In genomic region chr1:87663992-87664391, GRCm38 (mm10) we compare ENCODE assay signal across 12 mouse cellular contexts. TPM values are rescaled to one million over a fixed set of nuclear protein-coding genes. Genes with fewer than 3 reads are reported as not detected.
A peak's percentile ranks its signal among the peaks of the same experiment; 100 is the strongest.
DNase-seq lines count a peak whose midpoint lies in the region; ATAC-seq and TF ChIP-seq lines count a peak whose summit lies in the region.
"Had no signal": no experiment of that assay in that cellular context is flagged by ENCODE, and none has a peak within 500 bp of the region (broad histone marks: within the 10 kb centered on the region; RNA-seq: fewer than 3 reads in every experiment).

No protein-coding gene starts in this region.

- no peak for ATAC-seq in kidney, embryonic 14.5 days (ENCODE audit: low FRiP score, low TSS enrichment)
- no peak for ATAC-seq in inflammation-experienced regulatory T-cells, adult 6 months
- ATAC-seq: midbrain, embryonic 13.5 days had no signal

- H3K27me3 ChIP-seq in kidney, embryonic 14.5 days (ENCODE audit: control insufficient read depth, insufficient read depth, low read length) = no peaks in the 10 kb centered on the region
- H3K27me3 ChIP-seq: midbrain, embryonic 13.5 days; neural tube, embryonic 15.5 days had no signal

- no peak overlapping the region for H3K9ac ChIP-seq in kidney, embryonic 14.5 days (ENCODE audit: low read depth, low read length)
- H3K9ac ChIP-seq: midbrain, embryonic 13.5 days; neural tube, embryonic 15.5 days had no signal

- H3K27ac ChIP-seq in kidney, embryonic 14.5 days (ENCODE audit: low read depth, low read length) = no peak overlapping the region
- no peak overlapping the region for H3K27ac ChIP-seq in bone marrow macrophage, adult 2 months (ENCODE audit: insufficient read depth, low read depth, low read length)
- H3K27ac ChIP-seq: midbrain, embryonic 13.5 days; neural tube, embryonic 15.5 days had no signal

- H3K4me2 ChIP-seq in kidney, embryonic 14.5 days (replicated peaks; ENCODE audit: low read depth, low read length) = no peak overlapping the region
- H3K4me2 ChIP-seq: midbrain, embryonic 13.5 days; neural tube, embryonic 15.5 days had no signal

- peak; percentile 8 to 14 for DNase-seq in kidney, postnatal 4 days
- peak; percentile 23 for DNase-seq in 3T3-L1 (ENCODE audit: low read depth, low spot score)
- DNase-seq in CD4-positive helper T cell, adult 2 months (ENCODE audit: low read depth, low spot score) = peak; percentile 22
- no peak for DNase-seq in cerebellum, adult 18-20 months
- DNase-seq in cerebellum, postnatal 36 days = no peak
- DNase-seq: kidney, postnatal 14 days; right cerebral cortex, postnatal 14 days had no signal

- no peaks in the 10 kb centered on the region for H3K4me1 ChIP-seq in kidney, embryonic 14.5 days (ENCODE audit: control insufficient read depth, insufficient read depth, low read length)
- H3K4me1 ChIP-seq in bone marrow macrophage, adult 2 months (ENCODE audit: control insufficient read depth, insufficient read depth, low read length) = peaks cover 14% of the 10 kb centered on the region
- H3K4me1 ChIP-seq: midbrain, embryonic 13.5 days; neural tube, embryonic 15.5 days had no signal

- peaks cover 5% of the 10 kb centered on the region for H3K9me3 ChIP-seq in kidney, embryonic 14.5 days (ENCODE audit: control insufficient read depth, low read length)
- H3K9me3 ChIP-seq: neural tube, embryonic 15.5 days had no signal

- no peak overlapping the region for H3K4me3 ChIP-seq in kidney, embryonic 14.5 days (ENCODE audit: low read length)
- no peak overlapping the region for H3K4me3 ChIP-seq in bone marrow macrophage, adult 2 months (ENCODE audit: insufficient read depth, low read length)
- H3K4me3 ChIP-seq: midbrain, embryonic 13.5 days; neural tube, embryonic 15.5 days had no signal

- WGBS in kidney, embryonic 14.5 days = 79% methylated on average over 2 of the region's 2 CpGs

- TF ChIP-seq POLR2A in bone marrow macrophage, adult 2 months (IDR thresholded peaks at IDR 0.05; ENCODE audit: borderline replicate concordance, low read depth, low read length) = no peak

- peak; percentile 79 for TF ChIP-seq CTCF in bone marrow macrophage, adult 2 months (IDR thresholded peaks at IDR 0.05; ENCODE audit: low read depth, low read length)

- no peaks in the 10 kb centered on the region for H3K36me3 ChIP-seq in kidney, embryonic 14.5 days (ENCODE audit: control insufficient read depth, insufficient read depth, low read length)
- H3K36me3 ChIP-seq: midbrain, embryonic 13.5 days; neural tube, embryonic 15.5 days had no signal

RNA-seq across cellular contexts. Expression of gene Inpp5d, which starts 43.9 kb away (rescaled TPM):
- polyA plus RNA-seq in kidney, embryonic 14.5 days (2014; fragmentation: Nextera tagmentation; extraction: Ambion mirVana) = 3.6 and 7.5 TPM in 2 replicates
- 174 and 202 TPM in 2 replicates for polyA plus RNA-seq in bone marrow macrophage, adult 2 months (2012; ENCODE audit: insufficient read depth, insufficient read length, missing spikeins)
- polyA plus RNA-seq in inflammation-experienced regulatory T-cells, adult 6 months (2017; shearing (Covaris generic)) = 100 to 1,000 TPM; 124 to 158 (median 135) TPM

Comparison
In these comparisons a context has a peak if more than half of its experiments do, and no peak if none do; other contexts are left out.
1. DNase-seq: peak in kidney, postnatal 4 days (2 of 2), 3T3-L1 (single experiment) and CD4-positive helper T cell, adult 2 months (single experiment); none in cerebellum, adult 18-20 months (0 of 2) and cerebellum, postnatal 36 days (0 of 2).
2. RNA of gene Inpp5d, which starts 43.9 kb away (polyA plus RNA-seq): 174 to 202 TPM in bone marrow macrophage, adult 2 months and 124 to 158 TPM in inflammation-experienced regulatory T-cells, adult 6 months; 3.6 to 7.5 TPM in kidney, embryonic 14.5 days; every median in the first group is over 10 times any median in the second.